Mouse (Mus musculus) midbrain, embryonic 12.5 days (tissue): Measurements from ENCODE around the gene Olfr525. TPM values are rescaled to one million over a fixed set of nuclear protein-coding genes. Genes with fewer than 3 reads are reported as not detected.

Experiments used
- polyA plus RNA-seq: library from polyadenylated mRNA; unstranded; fragments of >200 nt; fragmentation: Nextera tagmentation; extraction: Ambion mirVana; gene quantifications from 2 replicates; pipeline ENCODE4 v1.2.1, GENCODE M21; 2016

Gene Olfr525
- polyA plus RNA-seq, 1 experiment from 2014 or later = not detected

Other genes with a start within 250 kb of the Olfr525 start
- gene Caly, start 238.3 kb upstream of the Olfr525 start, polyA plus RNA-seq = 21.4 and 22.3 TPM in 2 replicates
- gene Prap1, start 227.5 kb upstream of the Olfr525 start, polyA plus RNA-seq = not detected in 2 replicates
- 14.6 and 16.1 TPM in 2 replicates for gene Fuom, start 218.4 kb upstream of the Olfr525 start, polyA plus RNA-seq
- gene Paox, start 205.1 kb upstream of the Olfr525 start, polyA plus RNA-seq = 9.8 and 11.3 TPM in 2 replicates
- gene Echs1, start 204.4 kb upstream of the Olfr525 start, polyA plus RNA-seq = 136 and 142 TPM in 2 replicates
- 26.1 and 28.8 TPM in 2 replicates for gene Mtg1, start 183.3 kb upstream of the Olfr525 start, polyA plus RNA-seq
- gene Sprn, start 166.0 kb upstream of the Olfr525 start, polyA plus RNA-seq = 2.8 and 3.1 TPM in 2 replicates
- gene Olfr522, start 156.1 kb upstream of the Olfr525 start, polyA plus RNA-seq = not detected in 2 replicates
- not detected in 2 replicates for gene Olfr523, start 147.6 kb upstream of the Olfr525 start, polyA plus RNA-seq
- gene Olfr524, start 114.9 kb upstream of the Olfr525 start, polyA plus RNA-seq = not detected in 2 replicates
- gene Cd163l1, start 102.6 kb upstream of the Olfr525 start, polyA plus RNA-seq = not detected in 2 replicates
- not detected in 2 replicates for gene 5830411N06Rik, start 73.6 kb upstream of the Olfr525 start, polyA plus RNA-seq
- gene Olfr527, start 13.2 kb downstream of the Olfr525 start, polyA plus RNA-seq = not detected in 2 replicates
- not detected in 2 replicates for gene Olfr60, start 40.8 kb downstream of the Olfr525 start, polyA plus RNA-seq
- gene Olfr530, start 55.5 kb downstream of the Olfr525 start, polyA plus RNA-seq = not detected in 2 replicates
- not detected in 2 replicates for gene Olfr531, start 82.1 kb downstream of the Olfr525 start, polyA plus RNA-seq
- not detected in 2 replicates for gene Olfr532, start 100.8 kb downstream of the Olfr525 start, polyA plus RNA-seq
- not detected in 2 replicates for gene Olfr533, start 142.5 kb downstream of the Olfr525 start, polyA plus RNA-seq
- not detected in 2 replicates for gene Olfr535, start 163.4 kb downstream of the Olfr525 start, polyA plus RNA-seq
- gene Olfr536, start 186.5 kb downstream of the Olfr525 start, polyA plus RNA-seq = not detected in 2 replicates
- not detected in 2 replicates for gene Olfr538, start 247.0 kb downstream of the Olfr525 start, polyA plus RNA-seq